Mouse (Mus musculus) c-Kit-positive CD71-negative TER-119-negative erythroid progenitor cells, embryonic 14.5 days (primary cell): Measurements from ENCODE around the gene Emid1.

Experiments
- DNase-seq: peaks from one replicate; pipeline ENCODE4 v3.0.0-alpha.2; 2013; ENCODE audit warnings: low read depth

Gene Emid1

GRCm38 (mm10) chr11:5160722-5161485 lies 8.8 kb upstream of the Emid1 start:
- DNase-seq, result peak; percentile 45

- DNase-seq, result no peak
Observed at GRCm38 (mm10) chr11:5158056-5158455, 6.0 kb upstream of the Emid1 start.

GRCm38 (mm10) chr11:5154961-5155805 lies 3.1 kb upstream of the Emid1 start:
- DNase-seq, result no peak

DNA sequence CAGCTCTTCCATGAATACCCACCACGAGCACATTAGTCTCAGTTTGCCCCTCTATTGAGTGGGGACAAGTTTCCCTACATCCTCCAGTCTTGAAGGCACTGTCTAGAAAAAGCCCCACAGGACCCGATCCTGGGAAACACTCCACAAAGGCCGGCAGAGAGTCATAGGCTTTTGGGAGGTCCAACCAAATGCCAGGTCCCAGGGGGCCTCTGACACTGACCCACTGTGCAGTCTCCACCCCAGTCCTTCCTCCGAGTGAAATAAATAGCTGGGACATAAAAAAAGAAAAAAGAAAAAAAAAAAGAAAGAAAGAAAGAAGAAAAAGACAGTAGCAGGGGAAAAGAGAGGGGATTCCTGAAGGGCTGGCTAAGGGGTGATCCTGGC lies 818 bp downstream of the Emid1 start:
- DNase-seq, result no peak

DNA sequence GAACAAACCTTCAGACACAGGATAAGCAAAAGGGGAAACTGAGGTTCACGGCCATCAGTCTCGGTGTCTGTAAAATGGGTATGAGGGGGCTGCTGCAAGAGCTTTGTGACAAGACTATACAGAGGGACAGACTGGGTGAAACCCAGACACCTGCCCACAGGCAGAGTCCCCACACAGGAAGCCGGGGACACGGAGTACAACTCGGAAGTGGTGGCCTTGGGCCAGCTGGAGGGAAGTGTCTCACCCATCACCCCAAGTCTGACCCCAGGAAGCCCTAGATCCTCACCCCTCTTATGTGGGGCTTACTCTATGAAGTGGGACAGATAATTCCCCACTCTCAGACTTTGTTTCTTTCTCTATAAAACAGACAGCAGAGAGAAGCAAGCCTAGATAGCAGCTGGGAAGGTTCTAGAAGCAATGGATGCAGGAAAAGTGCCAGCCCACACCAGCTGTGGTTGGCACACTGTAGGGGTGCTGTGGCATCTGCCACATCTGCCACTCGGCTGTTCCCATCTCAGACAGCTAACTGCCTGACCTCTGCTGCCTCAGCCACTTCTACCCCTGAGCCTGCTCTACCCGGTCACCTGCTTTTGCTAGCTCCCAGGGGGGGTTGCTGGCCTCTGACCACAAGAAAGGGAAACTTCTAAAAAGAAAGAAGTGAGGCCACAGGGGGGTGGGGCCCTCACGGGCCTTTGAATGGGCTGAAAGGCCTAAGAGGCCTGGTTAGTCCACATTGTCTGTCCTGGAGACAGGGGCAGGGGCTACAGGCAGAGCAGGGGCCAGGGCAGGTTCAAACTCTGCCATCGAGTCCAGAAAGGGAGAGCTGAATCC lies 1.4 kb downstream of the Emid1 start:
- DNase-seq, result peak; percentile 41

DNA sequence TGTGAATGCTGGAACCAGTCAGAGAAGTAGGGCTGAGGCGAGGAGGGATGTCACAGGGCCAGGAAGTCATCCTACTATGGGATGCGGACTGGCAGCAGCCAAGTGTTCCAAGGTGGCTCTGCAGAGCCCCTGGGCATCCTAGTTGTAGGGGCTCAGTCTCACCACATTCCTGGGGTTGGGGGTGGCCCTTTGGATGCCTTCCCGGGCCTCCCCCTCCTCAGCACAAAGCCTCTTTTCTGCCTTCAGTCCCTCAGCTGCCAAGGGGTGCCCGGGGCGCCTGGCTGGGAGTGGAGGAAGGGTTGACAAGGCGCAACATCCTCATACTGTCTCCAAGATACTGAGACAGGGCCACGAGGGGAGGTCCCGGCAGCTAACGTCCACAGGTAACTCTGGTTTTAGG lies 2.1 kb downstream of the Emid1 start:
- DNase-seq, result no peak

GRCm38 (mm10) chr11:5149249-5149648 lies 2.8 kb downstream of the Emid1 start:
- no peak for DNase-seq

DNA sequence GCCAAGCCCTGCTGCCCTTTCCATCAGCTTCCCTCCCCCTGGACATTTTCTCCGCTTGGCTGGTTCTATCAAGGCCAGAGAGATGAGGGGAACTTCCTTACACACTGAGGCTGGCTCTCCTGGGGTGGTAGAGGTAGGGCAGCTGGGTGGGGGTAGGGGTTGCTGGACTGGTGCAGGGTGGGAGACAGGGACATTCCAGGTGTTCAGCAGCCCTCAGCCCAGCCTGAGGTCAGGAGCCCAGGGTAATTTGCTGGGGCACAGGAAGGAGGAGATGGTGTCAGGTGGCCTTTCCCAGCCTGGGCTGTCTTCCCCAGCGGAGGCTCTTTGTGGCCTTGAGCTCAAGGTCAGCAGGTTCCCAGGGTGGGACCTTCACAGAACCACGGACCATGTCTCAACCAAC lies 6.5 kb downstream of the Emid1 start:
- no peak for DNase-seq

DNA sequence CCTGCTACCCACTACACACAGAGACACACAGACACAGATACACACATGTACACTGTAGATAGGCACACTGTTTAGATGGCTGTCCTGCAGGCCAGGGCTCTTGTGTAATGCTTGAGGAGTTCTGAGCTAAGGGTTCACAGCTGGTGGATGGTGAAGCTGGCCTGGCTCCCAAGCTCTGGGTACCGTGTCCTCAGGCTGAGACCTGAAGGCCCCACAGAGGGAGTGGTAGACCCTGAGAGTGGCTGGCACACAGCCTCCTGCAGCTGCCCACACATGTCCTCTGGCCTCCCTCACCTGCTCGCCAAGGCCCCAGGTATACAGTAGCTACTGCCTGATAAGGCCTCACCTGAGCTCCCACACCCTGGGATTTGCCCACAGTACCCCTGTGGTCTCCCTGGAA lies 10.1 kb downstream of the Emid1 start:
- no peak for DNase-seq

DNA sequence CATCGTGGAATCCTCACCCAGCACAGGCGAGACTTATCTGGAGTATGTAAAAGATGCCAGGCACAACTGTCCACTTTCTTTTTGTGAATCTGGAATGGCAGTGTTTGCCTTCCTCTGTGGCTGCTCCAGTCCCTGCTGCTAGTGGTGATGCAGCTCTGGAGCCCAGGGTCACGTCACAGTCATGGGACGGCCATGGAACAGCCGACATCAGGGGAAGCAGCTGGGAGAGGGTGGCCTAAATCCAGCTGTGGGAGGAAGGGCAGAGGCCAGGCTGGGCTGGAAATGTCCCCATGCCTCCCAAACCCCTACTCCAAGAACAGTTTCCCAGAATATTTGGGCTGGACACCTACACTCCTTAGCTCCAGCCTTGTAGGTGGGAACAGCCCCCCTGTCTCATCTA lies 10.8 kb downstream of the Emid1 start:
- no peak for DNase-seq

GRCm38 (mm10) chr11:5140619-5141018 lies 11.4 kb downstream of the Emid1 start:
- DNase-seq, result no peak

- no peak for DNase-seq
Observed at GRCm38 (mm10) chr11:5139372-5139771, 12.7 kb downstream of the Emid1 start.

DNA sequence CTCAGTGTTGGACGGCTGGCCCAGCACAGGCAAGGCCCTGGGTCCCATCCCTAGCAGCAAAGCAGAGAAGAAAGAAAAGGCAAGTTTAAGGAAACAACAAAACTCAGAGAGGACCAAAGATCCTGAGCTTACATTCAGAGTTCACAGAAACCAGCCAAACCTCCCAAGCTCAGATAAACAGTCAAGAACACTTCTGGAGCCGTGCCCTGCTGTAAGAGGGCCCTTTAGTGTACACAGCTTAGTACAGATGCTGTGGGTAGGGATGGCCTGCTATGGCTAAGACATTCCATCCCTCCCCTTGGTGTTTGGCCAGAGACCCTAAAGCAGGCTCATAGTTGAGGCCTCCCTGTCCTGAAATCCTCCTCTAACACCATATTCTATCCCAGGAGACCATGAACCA lies 13.4 kb downstream of the Emid1 start:
- no peak for DNase-seq

- no peak for DNase-seq
Observed at GRCm38 (mm10) chr11:5135914-5136313, 16.1 kb downstream of the Emid1 start.

GRCm38 (mm10) chr11:5132751-5133150 lies 19.3 kb downstream of the Emid1 start:
- no peak for DNase-seq

DNA sequence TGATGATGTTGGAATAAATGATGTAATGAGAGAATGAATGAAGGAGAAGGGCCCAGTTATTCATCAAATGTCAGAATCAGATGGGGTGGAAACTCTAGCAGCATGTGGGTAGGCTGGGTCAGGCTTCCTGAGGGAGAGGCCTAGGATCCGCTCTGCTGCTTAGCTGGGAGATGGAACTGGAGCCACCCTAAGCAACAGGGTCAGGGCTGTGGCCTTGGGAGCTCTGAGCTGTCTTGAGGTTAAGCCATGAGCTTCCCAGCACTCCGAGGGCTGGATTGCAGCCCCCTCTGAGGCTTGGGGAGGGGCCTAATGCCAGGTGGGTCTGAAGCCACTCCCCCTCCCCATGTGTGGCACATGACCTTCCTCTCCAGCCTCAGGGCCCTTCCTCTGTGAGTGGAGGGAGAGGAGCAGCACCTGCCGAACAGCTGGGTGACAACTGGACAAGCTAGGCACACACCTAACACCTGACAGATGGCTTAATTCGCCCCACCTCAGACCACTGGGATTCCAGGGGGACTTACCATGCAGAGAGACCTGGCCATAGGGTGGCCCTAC lies 21.9 kb downstream of the Emid1 start:
- DNase-seq, result no peak

DNA sequence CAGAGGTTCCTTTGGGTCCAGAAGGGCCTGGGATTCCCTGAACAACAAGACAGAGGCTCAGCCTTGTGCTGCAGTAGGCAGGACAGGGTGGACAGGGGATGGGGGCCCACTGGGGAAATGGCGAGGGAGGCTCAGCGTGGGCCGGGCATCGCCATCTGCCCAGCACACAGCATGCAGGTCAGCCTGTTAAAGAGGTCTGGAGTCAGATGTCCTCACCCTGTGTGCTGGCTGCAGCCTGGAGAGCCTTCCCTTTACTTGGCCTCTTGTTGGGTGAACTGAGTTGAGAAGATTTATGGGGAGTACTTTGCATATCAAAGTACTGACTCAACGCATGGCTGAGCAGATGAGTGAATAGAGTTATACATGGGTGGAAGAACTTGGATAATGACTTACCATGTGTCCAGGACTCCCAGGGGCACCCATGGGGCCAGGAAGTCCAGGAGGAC lies 23.0 kb downstream of the Emid1 start:
- DNase-seq, result no peak

DNA sequence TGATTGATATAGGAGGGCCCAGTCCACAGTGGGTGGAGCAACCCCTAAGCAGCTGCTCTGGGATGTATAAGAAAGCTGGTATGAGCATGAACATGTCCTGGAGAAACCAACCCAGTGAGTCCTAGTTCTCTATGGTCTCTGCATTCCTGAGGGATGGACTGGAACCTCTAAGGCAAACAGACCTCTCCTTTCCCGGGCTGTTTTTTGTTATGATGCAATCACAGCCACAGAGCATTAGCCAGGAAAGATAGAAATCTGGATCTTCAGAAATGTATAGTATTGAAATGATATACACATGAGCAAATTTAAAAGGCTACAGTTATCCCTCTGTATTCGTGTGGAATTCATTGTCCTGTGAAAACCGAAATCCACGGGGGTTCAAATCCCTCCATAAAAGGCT lies 26.3 kb downstream of the Emid1 start:
- DNase-seq, result no peak

- DNase-seq, result peak; percentile 93
Observed at GRCm38 (mm10) chr11:5114931-5115581, 37.0 kb downstream of the Emid1 start.

- DNase-seq, result no peak
Observed at GRCm38 (mm10) chr11:5113645-5114044, 38.4 kb downstream of the Emid1 start.

GRCm38 (mm10) chr11:5109441-5109840 lies 42.6 kb downstream of the Emid1 start:
- no peak for DNase-seq
